Mouse (Mus musculus): Measurements from ENCODE around the gene Ccdc162.
"Not testable (repeated sequence)": the region's sequence is repeated elsewhere in the genome, so short reads cannot be mapped to it uniquely, and the experiment has no call there.

Ccdc162 gene

GRCm38 (mm10) chr10:41690978-41691377 is 25.5 kb downstream of the Ccdc162 start:
- no peak for DNase-seq

GRCm38 (mm10) chr10:41689941-41690887 is 26.2 kb downstream of the Ccdc162 start:
- DNase-seq: peak; percentile 52

DNA sequence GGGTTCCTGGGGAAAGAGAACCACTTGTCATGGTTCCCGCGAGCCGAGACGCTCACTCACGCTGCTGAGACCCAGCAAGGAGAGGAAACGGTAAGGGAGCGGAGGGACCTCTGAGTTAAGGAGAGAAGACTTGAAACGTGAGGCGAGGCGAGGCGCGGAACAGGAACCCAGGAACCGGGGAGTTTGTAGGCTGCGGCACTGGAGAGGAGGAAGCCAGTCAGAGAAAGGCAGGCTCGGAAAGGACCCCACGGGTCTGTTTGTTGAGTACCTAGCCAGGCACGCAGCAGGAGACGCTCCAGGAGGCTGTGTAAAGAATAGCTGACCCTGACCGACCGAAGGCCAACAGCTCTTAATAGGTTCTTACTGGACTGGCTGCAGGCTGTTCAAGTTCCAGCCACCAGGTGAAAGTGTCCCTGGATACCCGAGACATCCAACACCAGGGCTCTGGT is 31.9 kb downstream of the Ccdc162 start:
- DNase-seq: peak; percentile 82

- peak; percentile 80 for DNase-seq
These were observed 33.7 kb downstream of the Ccdc162 start for GRCm38 (mm10) chr10:41682546-41683393.

DNA sequence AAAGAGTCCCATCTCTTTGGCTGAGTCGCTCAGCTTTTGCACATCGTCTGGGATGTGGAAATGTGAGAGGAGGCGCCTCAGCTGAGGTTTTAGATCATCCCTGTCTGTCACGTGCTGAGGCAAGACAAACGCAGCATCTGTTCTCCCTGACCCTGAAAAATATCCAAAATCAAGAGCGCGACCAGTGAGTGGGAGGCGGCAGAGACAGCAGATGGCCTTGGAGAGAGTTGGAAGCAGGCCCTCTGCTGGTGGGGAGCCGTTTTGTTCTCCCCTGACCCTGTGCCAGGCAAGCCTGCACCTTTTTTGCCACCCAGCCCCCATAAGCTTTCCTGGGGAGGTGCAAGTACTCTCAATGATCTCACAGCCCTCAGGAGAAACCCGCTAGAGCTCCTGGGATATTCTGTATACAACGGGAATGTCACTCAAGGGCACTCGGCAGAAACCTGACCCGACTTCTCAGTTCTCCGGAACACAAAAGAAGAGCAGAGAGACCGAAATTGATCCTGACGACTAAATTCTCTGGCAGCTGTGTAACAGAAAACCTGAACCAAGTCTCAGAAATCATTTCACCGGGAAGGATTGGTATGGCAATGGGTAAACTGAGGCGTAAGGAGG is 37.6 kb downstream of the Ccdc162 start:
- DNase-seq: peak; percentile 69

DNA sequence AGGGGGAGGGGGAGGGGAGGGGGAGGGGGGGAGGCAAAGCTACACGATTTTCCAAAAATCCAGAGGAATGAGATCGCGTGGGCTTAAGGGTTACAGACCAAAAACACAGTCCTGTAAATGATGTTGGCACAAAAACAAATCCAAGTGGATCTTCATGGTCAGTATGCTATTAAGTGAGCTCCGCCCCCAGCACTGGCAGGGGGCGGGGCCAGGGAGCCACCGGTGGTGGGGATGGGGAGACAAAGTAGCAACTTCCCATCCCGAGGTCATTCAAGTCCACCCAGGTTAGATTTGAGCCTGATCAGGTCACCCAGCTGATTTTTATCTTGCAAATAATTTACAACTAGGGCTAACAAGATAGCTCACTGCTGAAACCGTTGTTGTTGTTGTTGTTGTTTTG is 39.0 kb downstream of the Ccdc162 start:
- peak; percentile 52 for DNase-seq

- DNase-seq: peak; percentile 78
These were observed 39.8 kb downstream of the Ccdc162 start for GRCm38 (mm10) chr10:41676661-41677061.

GRCm38 (mm10) chr10:41675842-41676571 is 40.4 kb downstream of the Ccdc162 start:
- no peak for DNase-seq

DNA sequence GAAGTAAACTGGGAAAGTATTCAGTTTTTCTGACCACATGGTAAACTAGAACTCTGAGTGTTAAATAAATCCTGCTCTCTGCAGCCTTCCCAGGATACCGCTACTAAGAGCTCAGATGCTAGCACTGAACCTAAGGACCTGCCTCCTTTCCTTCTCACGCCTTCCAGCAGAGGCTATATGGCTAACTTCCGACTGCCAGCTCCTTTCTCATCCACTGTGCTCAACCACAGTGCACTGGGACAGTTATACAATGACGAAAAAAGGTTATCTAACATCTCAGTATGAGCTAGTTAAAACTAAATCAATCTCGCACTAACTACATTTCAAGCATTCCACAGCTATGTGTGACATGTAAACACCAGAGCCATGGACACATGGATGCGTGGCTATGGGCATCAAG is 41.2 kb downstream of the Ccdc162 start:
- no peak for DNase-seq

GRCm38 (mm10) chr10:41674362-41674761 is 42.1 kb downstream of the Ccdc162 start:
- DNase-seq: no peak

GRCm38 (mm10) chr10:41670196-41670595 is 46.2 kb downstream of the Ccdc162 start:
- DNase-seq: no peak

- DNase-seq: no peak
These were observed 50.9 kb downstream of the Ccdc162 start for GRCm38 (mm10) chr10:41665498-41665897.

- DNase-seq: not testable (repeated sequence)
These were observed 56.8 kb downstream of the Ccdc162 start for GRCm38 (mm10) chr10:41659671-41660070.

DNA sequence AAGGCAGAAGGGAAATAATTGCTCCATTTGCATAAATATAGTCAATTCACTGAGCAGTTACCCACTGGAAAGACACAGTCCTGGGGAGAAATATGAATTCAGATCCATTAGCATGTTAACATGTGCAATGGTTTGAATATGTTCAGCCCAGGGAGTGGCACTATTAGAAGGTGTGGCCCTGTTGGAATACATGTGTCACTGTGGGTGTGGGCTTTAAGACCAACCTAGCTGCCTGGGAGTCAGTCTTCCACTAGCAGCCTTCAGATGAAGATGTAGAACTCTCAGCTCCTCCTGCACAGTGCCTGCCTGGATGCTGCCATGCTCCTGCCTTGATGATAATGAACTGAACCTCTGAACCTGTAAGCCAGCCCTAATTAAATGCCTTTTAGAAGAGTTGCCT is 60.8 kb downstream of the Ccdc162 start:
- not testable (repeated sequence) for DNase-seq

- no peak for DNase-seq
These were observed 63.4 kb downstream of the Ccdc162 start for GRCm38 (mm10) chr10:41652988-41653387.

DNA sequence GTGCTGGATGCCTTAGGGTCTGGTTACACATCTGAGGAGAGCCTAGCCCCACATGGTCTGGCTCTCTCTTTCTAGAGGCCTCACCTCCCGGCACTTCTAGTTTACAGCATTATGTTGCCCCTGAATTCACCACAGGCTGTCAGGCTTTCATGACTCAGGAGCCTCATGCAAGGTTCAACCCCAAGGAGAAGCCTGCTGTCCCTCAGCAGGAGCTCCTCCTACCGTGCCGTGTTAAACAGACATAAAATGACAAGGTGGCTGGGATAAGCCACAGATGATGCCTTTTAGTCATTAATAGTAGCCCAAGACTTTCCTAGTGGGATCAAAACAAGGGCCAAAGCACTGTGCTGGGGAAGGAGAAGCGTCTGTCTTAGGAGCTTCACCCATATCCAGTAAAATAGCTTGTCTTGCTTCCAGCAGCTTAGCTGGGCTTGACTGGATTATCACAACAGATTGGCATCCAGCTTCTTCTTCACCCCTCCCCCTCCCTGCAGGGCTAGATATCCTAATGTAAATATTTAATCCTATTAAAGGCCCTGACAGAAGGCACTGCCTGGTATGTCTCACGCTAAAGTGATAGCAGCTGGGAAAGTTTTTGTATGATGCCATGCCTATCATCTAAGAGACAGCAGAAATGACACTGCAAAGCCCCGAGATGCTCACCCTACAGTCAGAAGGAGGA is 64.2 kb downstream of the Ccdc162 start:
- DNase-seq: no peak

DNA sequence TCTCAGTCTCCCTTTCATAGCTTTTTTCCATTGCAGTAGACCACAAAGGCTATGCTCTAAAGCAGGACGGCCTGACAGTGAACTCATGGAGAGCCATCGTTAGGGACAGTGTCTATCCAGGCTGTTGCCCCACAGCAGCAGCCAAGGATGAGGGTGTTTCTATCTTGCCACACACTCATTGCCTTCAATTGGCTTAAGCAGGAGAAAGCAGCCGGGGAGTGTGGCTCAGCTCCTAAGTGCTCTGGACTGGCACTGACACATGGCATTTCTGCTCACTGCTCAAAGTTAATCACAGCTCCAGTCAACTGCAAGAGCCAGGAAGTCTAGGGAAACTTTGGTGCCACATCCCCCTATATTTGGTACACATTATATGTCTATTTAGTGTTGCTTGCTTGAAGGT is 64.9 kb downstream of the Ccdc162 start:
- DNase-seq: no peak

GRCm38 (mm10) chr10:41649186-41649585 is 67.2 kb downstream of the Ccdc162 start:
- no peak for DNase-seq

DNA sequence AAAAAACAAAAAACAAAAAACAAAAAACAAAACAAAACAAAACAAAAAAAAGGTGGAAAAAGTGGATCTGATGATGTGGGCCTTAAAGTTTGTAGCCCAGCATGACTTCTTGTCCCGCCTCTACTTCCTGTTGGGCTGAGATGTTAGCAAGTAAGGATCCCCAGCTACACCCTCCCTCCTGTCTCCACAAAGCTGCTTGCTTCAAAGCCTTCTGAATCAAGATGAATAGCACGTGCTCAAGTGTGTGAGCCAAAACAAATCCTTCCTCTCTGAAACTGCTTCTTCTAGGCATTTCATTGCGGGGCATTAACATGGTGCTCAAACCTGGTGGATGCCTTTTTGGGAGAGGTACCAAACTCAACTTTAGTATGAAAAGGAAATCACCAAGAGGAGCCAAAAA is 77.7 kb downstream of the Ccdc162 start:
- no peak for DNase-seq

DNA sequence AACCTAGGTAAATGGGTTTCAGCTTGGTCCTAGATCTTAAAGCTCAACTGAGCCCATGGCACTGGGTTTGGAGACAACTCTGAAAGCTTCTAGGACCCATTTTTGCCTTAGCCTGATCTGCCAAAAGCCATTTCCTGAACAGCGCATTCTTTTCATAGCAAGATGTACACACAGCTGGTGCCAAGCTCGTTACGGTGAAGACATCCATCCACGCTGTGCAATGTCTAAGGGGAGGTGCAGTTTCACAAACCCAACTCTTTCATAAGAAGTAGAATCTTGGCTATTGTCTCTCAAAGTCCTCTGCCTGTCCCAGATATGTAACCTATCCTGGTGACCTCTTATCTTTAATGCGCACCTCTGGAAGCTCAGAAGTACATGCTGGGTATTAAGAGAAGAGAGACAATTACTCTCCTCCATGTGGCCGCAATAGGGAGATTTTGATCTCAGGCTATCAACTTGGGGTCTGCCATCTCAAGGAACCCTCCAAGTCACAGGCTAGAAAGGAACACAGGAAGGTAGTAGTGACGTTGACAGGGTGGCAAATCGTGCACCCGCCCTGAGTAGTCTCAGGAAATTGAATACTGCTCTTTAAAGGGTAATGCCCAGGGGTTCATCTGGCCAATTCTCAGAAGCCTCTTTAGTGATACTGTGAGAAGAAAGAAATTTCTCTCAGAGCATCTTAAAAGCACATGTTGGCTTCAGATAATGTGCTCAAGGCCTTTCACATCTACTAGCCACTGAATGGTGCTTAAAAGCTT is 81.0 kb downstream of the Ccdc162 start:
- no peak for DNase-seq

GRCm38 (mm10) chr10:41633801-41634200 is 82.6 kb downstream of the Ccdc162 start:
- DNase-seq: no peak
